Mouse (Mus musculus) heart, postnatal 0 days (tissue): ENCODE data around the gene Itga10. TPM values are rescaled to one million over a fixed set of nuclear protein-coding genes. Genes with fewer than 3 reads are reported as not detected.
"Not testable (repeated sequence)": the region's sequence is repeated elsewhere in the genome, so short reads cannot be mapped to it uniquely, and the experiment has no call there.

Experiments used
- ATAC-seq: fragments of 200-750 bp; cut with Nextera tagmentation; 2 replicates; pipeline ENCODE4 v1.8.0; 2017; ENCODE audit warnings: low read depth, moderate number of reproducible peaks, moderate library complexity; ENCODE audit not compliant: insufficient read depth
- DNase-seq: peaks from one replicate; pipeline ENCODE4 v3.0.0-alpha.2; 2016; ENCODE audit warnings: low spot score
- H3K27ac ChIP-seq: fragments of 300-500 bp; sonication (generic); 2 replicates; pipeline ENCODE4 v1.5.1; 2014; ENCODE audit warnings: low read depth, mild to moderate bottlenecking
- H3K27me3 ChIP-seq: fragments of 300-500 bp; sonication (generic); 2 replicates; pipeline ENCODE4 v1.6.1; 2014; ENCODE audit warnings: low read length, mixed read lengths; ENCODE audit not compliant: control insufficient read depth, insufficient read depth
- H3K36me3 ChIP-seq: fragments of 300-500 bp; sonication (generic); replicated peaks from 2 replicates; pipeline ENCODE4 v1.6.1; 2014; ENCODE audit warnings: low read length, mixed read lengths; ENCODE audit not compliant: control insufficient read depth, insufficient read depth
- H3K4me1 ChIP-seq: fragments of 300-500 bp; sonication (generic); 2 replicates; pipeline ENCODE4 v1.6.1; 2014; ENCODE audit warnings: antibody characterized with exemption; ENCODE audit not compliant: control insufficient read depth, insufficient read depth
- H3K4me2 ChIP-seq: fragments of 300-500 bp; sonication (generic); 2 replicates; pipeline ENCODE4 v1.6.1; 2014; ENCODE audit warnings: low read depth, mild to moderate bottlenecking, low read length, moderate library complexity
- H3K4me3 ChIP-seq: fragments of 300-500 bp; sonication (generic); 2 replicates; pipeline ENCODE4 v1.5.1; 2014; ENCODE audit warnings: low read depth, low read length
- H3K9ac ChIP-seq: fragments of 300-500 bp; sonication (generic); replicated peaks from 2 replicates; pipeline ENCODE4 v1.6.1; 2014; ENCODE audit warnings: low read depth, low read length, mixed read lengths
- H3K9me3 ChIP-seq: fragments of 300-500 bp; sonication (generic); replicated peaks from 2 replicates; pipeline ENCODE4 v1.6.1; 2016; ENCODE audit warnings: low read length; ENCODE audit not compliant: control insufficient read depth
- CTCF ChIP-seq: IDR thresholded peaks from 2 replicates; pipeline ENCODE4 v1.5.1; 2016; ENCODE audit warnings: antibody characterized with exemption, control low read depth, low read depth
- EP300 ChIP-seq: IDR thresholded peaks from 2 replicates; pipeline ENCODE4 v1.6.1; 2016; ENCODE audit warnings: antibody characterized with exemption, low read depth
- WGBS: fragments of 180-500 bp; shearing (Covaris S2); extraction: QIAGEN DNeasy Blood & Tissue Kit; methylation state at CpG from one replicate; pipeline ENCODE4 v1.1.7; 2014; 5-methylcytosine and 5-hydroxymethylcytosine counted together
- polyA plus RNA-seq: library from polyadenylated mRNA; unstranded; fragments of >200 nt; fragmentation: Nextera tagmentation; extraction: Ambion mirVana; gene quantifications from 2 replicates; pipeline ENCODE4 v1.2.1, GENCODE M21; 2015
- total RNA-seq: library from RNA; depleted of rRNA; stranded (reverse); fragments of >200 nt; gene quantifications from 2 replicates; pipeline ENCODE4 v1.2.3, GENCODE M21; 2014; ENCODE audit warnings: low replicate concordance

The Itga10 gene
- total and polyA plus RNA-seq, 2 experiments from 2014 or later, result 0.45 to 4.2 TPM

GRCm38 (mm10) chr3:96660901-96661300 lies 15.5 kb downstream of the Itga10 start:
- ATAC-seq (no peak), DNase-seq (no peak)
- H3K4me1 ChIP-seq, result no peaks in the 10 kb centered on the region
- TF ChIP-seq CTCF (no peak), EP300 (no peak)
- no peak overlapping the region for H3K9ac ChIP-seq
- 68% methylated on average over 2 of the region's 2 CpGs for WGBS
- H3K9me3 ChIP-seq, result no peaks in the 10 kb centered on the region
- no peaks in the 10 kb centered on the region for H3K36me3 ChIP-seq
- no peaks in the 10 kb centered on the region for H3K27me3 ChIP-seq
- H3K4me3 ChIP-seq, result no peak overlapping the region
- H3K4me2 ChIP-seq, result no peak overlapping the region
- H3K27ac ChIP-seq, result no peak overlapping the region

GRCm38 (mm10) chr3:96662731-96663316 lies 17.4 kb downstream of the Itga10 start:
- H3K27me3 ChIP-seq, result no peaks in the 10 kb centered on the region
- ATAC-seq (no peak), DNase-seq (no peak)
- H3K9me3 ChIP-seq, result no peaks in the 10 kb centered on the region
- H3K4me2 ChIP-seq, result no peak overlapping the region
- no peak overlapping the region for H3K27ac ChIP-seq
- H3K36me3 ChIP-seq, result no peaks in the 10 kb centered on the region
- no peak overlapping the region for H3K9ac ChIP-seq
- no peaks in the 10 kb centered on the region for H3K4me1 ChIP-seq
- H3K4me3 ChIP-seq, result no peak overlapping the region
- 50% methylated on average over 8 of the region's 8 CpGs for WGBS
- TF ChIP-seq EP300, result no peak
- no peak for TF ChIP-seq CTCF

GRCm38 (mm10) chr3:96663432-96664239 lies 18.3 kb downstream of the Itga10 start:
- Histone ChIP-seq H3K4me2 (peak overlapping the region; percentile 52), H3K9ac (no peak overlapping the region), H3K4me1 (no peaks in the 10 kb centered on the region), H3K27ac (no peak overlapping the region), H3K4me3 (peak overlapping the region; percentile 18; the same call in 1 of the 2 replicates), H3K36me3 (no peaks in the 10 kb centered on the region), H3K9me3 (no peaks in the 10 kb centered on the region), H3K27me3 (no peaks in the 10 kb centered on the region)
- WGBS, result 4% methylated on average over 18 of the region's 18 CpGs
- peak; percentile 81 for DNase-seq
- TF ChIP-seq EP300 (no peak), CTCF (peak; percentile 73)
- peak; percentile 75 for ATAC-seq

- not testable (repeated sequence) for H3K4me1 ChIP-seq, H3K36me3 ChIP-seq, H3K27ac ChIP-seq, H3K9me3 ChIP-seq, H3K27me3 ChIP-seq, ATAC-seq, H3K9ac ChIP-seq, H3K4me3 ChIP-seq, H3K4me2 ChIP-seq, DNase-seq
- WGBS, result 81% methylated on average over 7 of the region's 7 CpGs
Observed at GRCm38 (mm10) chr3:96665732-96666363, 20.5 kb downstream of the Itga10 start.

- TF ChIP-seq EP300 (no peak), CTCF (no peak)
- WGBS, result 84% methylated on average over 5 of the region's 5 CpGs
- no peak for DNase-seq
Observed at GRCm38 (mm10) chr3:96666916-96667315, 21.5 kb downstream of the Itga10 start.

More at GRCm38 (mm10) chr3:96666916-96667315, 21.5 kb downstream of the Itga10 start:
- ATAC-seq, result no peak
- Histone ChIP-seq H3K27me3 (0 out of 2 replicates have a peak, but pooled peaks cover 4% of the 10 kb centered on the region), H3K4me1 (no peaks in the 10 kb centered on the region), H3K4me3 (no peak overlapping the region), H3K9me3 (no peaks in the 10 kb centered on the region), H3K4me2 (no peak overlapping the region), H3K9ac (no peak overlapping the region), H3K36me3 (no peaks in the 10 kb centered on the region), H3K27ac (no peak overlapping the region)
